In the genomic region with DNA sequence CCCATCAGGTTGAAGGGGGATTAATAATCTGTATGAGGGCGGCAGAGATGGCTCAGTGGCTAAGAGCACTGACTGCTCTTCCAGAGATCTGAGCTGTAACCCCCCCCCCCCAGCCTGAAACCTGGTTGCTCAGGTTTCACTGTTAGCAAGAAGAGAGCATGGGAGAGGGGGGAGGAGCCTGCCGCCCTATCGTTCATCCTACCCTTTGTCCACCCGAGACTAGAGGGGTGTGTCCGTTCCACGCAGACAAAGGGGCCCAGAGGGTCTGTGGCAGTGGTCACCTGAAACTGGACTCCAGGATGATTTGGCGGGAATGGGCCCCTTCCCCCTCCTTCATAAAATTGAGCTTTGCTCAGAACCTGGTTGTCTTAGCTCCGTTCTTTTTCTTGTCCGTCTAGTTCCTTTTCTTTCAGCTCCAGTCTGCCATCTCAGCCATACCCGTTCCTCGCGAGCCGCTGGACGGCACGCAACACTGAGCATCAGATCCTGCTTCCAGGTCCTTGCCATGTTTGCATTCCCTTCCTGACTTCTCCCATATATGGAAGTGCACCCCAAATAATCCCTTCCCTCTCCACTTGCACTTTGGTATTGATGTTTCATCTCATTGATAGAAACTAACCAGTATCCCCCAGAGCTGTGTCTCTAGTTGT, we compare ENCODE assay signal across 20 mouse cellular contexts. TPM values are rescaled to one million over a fixed set of nuclear protein-coding genes. Genes with fewer than 3 reads are reported as not detected.
"Had no signal": no experiment of that assay in that cellular context is flagged by ENCODE, and none has a peak within 500 bp of the region (broad histone marks: within the 10 kb centered on the region; RNA-seq: fewer than 3 reads in every experiment).

No protein-coding gene starts in this region.

- H3K27ac ChIP-seq: kidney, embryonic 15.5 days; limb, embryonic 10.5 days; limb, embryonic 13.5 days; liver, embryonic 14.5 days; macrophage; midbrain, embryonic 12.5 days; midbrain, embryonic 15.5 days; neural tube, embryonic 12.5 days; neural tube, embryonic 15.5 days had no signal

- H3K4me3 ChIP-seq: kidney, embryonic 15.5 days; limb, embryonic 10.5 days; limb, embryonic 13.5 days; midbrain, embryonic 12.5 days; midbrain, embryonic 15.5 days; neural tube, embryonic 12.5 days; neural tube, embryonic 15.5 days had no signal

- H3K4me1 ChIP-seq: limb, embryonic 10.5 days; midbrain, embryonic 15.5 days; neural tube, embryonic 12.5 days; neural tube, embryonic 15.5 days had no signal

- H3K27me3 ChIP-seq: kidney, embryonic 15.5 days; midbrain, embryonic 12.5 days; midbrain, embryonic 15.5 days; neural tube, embryonic 12.5 days; neural tube, embryonic 15.5 days had no signal

- DNase-seq: kidney, adult 8-10 months; kidney, postnatal 14 days; kidney, postnatal 4 days; liver, postnatal 0 days; lung, embryonic 14.5 days; right cerebral cortex, adult 18-20 months; right cerebral cortex, postnatal 14 days; right cerebral cortex, postnatal 4 days had no signal

- H3K36me3 ChIP-seq: kidney, embryonic 15.5 days; limb, embryonic 10.5 days; limb, embryonic 13.5 days; midbrain, embryonic 12.5 days; midbrain, embryonic 15.5 days; neural tube, embryonic 12.5 days; neural tube, embryonic 15.5 days had no signal

RNA-seq across cellular contexts. Expression of gene Slfn1, which starts 46.2 kb away (rescaled TPM):
- total RNA-seq: layer of hippocampus, adult 18-20 months; layer of hippocampus, postnatal 14 days; left cerebral cortex, postnatal 25 days had no signal
- polyA plus RNA-seq: limb, embryonic 10.5 days; limb, embryonic 13.5 days; midbrain, embryonic 12.5 days; neural tube, embryonic 12.5 days; neural tube, embryonic 15.5 days had no signal

RNA-seq across cellular contexts. Expression of gene Slfn8, which starts 49.8 kb away (rescaled TPM):
- polyA plus RNA-seq: neural tube, embryonic 12.5 days had no signal
